19 mouse cellular contexts compared by ENCODE assay signal in genomic region chr4:106703956-106704355, GRCm38 (mm10). TPM values are rescaled to one million over a fixed set of nuclear protein-coding genes. Genes with fewer than 3 reads are reported as not detected.
A peak's percentile ranks its signal among the peaks of the same experiment; 100 is the strongest.
DNase-seq lines count a peak whose midpoint lies in the region; ATAC-seq and TF ChIP-seq lines count a peak whose summit lies in the region.
"Had no signal": no experiment of that assay in that cellular context is flagged by ENCODE, and none has a peak within 500 bp of the region (broad histone marks: within the 10 kb centered on the region; RNA-seq: fewer than 3 reads in every experiment).

No protein-coding gene starts in this region.

- H3K4me3 ChIP-seq in forebrain, embryonic 14.5 days (ENCODE audit: low read depth, low read length), result no peak overlapping the region
- no peak overlapping the region for H3K4me3 ChIP-seq in forebrain, embryonic 12.5 days (replicated peaks)
- no peak overlapping the region for H3K4me3 ChIP-seq in hindbrain, embryonic 16.5 days (ENCODE audit: low read length)
- H3K4me3 ChIP-seq in neural tube, embryonic 15.5 days (replicated peaks), result no peak overlapping the region
- no peak overlapping the region for H3K4me3 ChIP-seq in thymus, adult 2 months (ENCODE audit: control insufficient read depth, insufficient read depth, low read length)
- H3K4me3 ChIP-seq: embryonic facial prominence, embryonic 15.5 days; heart, embryonic 13.5 days; limb, embryonic 13.5 days had no signal

- no peak overlapping the region for H3K4me2 ChIP-seq in forebrain, embryonic 14.5 days (ENCODE audit: low read length)
- H3K4me2 ChIP-seq in forebrain, embryonic 12.5 days, result no peak overlapping the region
- no peak overlapping the region for H3K4me2 ChIP-seq in hindbrain, embryonic 16.5 days (ENCODE audit: low read length)
- H3K4me2 ChIP-seq in neural tube, embryonic 15.5 days, result no peak overlapping the region
- H3K4me2 ChIP-seq: embryonic facial prominence, embryonic 15.5 days; heart, embryonic 13.5 days; limb, embryonic 13.5 days had no signal

- WGBS in forebrain, embryonic 14.5 days, result 78% methylated on average over 10 of the region's 10 CpGs
- WGBS in forebrain, embryonic 12.5 days, result 86% methylated on average over 10 of the region's 10 CpGs
- WGBS in hindbrain, embryonic 16.5 days, result 71% methylated on average over 10 of the region's 10 CpGs
- WGBS in neural tube, embryonic 15.5 days, result 76% methylated on average over 10 of the region's 10 CpGs
- 86% methylated on average over 10 of the region's 10 CpGs for WGBS in thymus, adult 2 months

- TF ChIP-seq POLR2A in thymus, adult 2 months (IDR thresholded peaks at IDR 0.05; ENCODE audit: control insufficient read depth, extremely low read depth, insufficient read depth, low read length, poor library complexity), result no peak

- no peaks in the 10 kb centered on the region for H3K36me3 ChIP-seq in forebrain, embryonic 14.5 days (ENCODE audit: control insufficient read depth, insufficient read depth, low read length)
- no peaks in the 10 kb centered on the region for H3K36me3 ChIP-seq in forebrain, embryonic 12.5 days (replicated peaks)
- no peaks in the 10 kb centered on the region for H3K36me3 ChIP-seq in hindbrain, embryonic 16.5 days (ENCODE audit: control insufficient read depth, insufficient read depth, low read length)
- H3K36me3 ChIP-seq in neural tube, embryonic 15.5 days, result no peaks in the 10 kb centered on the region
- no peaks in the 10 kb centered on the region for H3K36me3 ChIP-seq in thymus, adult 2 months (ENCODE audit: control insufficient read depth, insufficient read depth, low read length)
- H3K36me3 ChIP-seq: embryonic facial prominence, embryonic 15.5 days; heart, embryonic 13.5 days; limb, embryonic 13.5 days had no signal

- H3K27me3 ChIP-seq in forebrain, embryonic 14.5 days (replicated peaks; ENCODE audit: control insufficient read depth, insufficient read depth, low read length), result no peaks in the 10 kb centered on the region
- H3K27me3 ChIP-seq in forebrain, embryonic 12.5 days, result peaks cover 15% of the 10 kb centered on the region
- no peaks in the 10 kb centered on the region for H3K27me3 ChIP-seq in hindbrain, embryonic 16.5 days (replicated peaks; ENCODE audit: control insufficient read depth, insufficient read depth, low read length)
- no peaks in the 10 kb centered on the region for H3K27me3 ChIP-seq in neural tube, embryonic 15.5 days (replicated peaks)
- H3K27me3 ChIP-seq in thymus, adult 2 months (ENCODE audit: control insufficient read depth, insufficient read depth, low read length), result no peaks in the 10 kb centered on the region
- H3K27me3 ChIP-seq: embryonic facial prominence, embryonic 15.5 days; Patski had no signal

- ATAC-seq in forebrain, embryonic 14.5 days, result no peak
- ATAC-seq in forebrain, embryonic 12.5 days (ENCODE audit: low FRiP score), result no peak
- ATAC-seq in hindbrain, embryonic 16.5 days, result no peak; the same call in 1 of the 2 replicates
- no peak for ATAC-seq in neural tube, embryonic 15.5 days (ENCODE audit: low FRiP score)
- ATAC-seq: Patski had no signal

- H3K4me1 ChIP-seq in forebrain, embryonic 14.5 days (ENCODE audit: control insufficient read depth, insufficient read depth, low read length), result peaks cover 27% of the 10 kb centered on the region
- peaks cover 33% of the 10 kb centered on the region for H3K4me1 ChIP-seq in forebrain, embryonic 12.5 days
- peaks cover 32% of the 10 kb centered on the region for H3K4me1 ChIP-seq in hindbrain, embryonic 16.5 days (ENCODE audit: control insufficient read depth, insufficient read depth, low read depth, low read length)
- peaks cover 48% of the 10 kb centered on the region for H3K4me1 ChIP-seq in neural tube, embryonic 15.5 days
- H3K4me1 ChIP-seq in thymus, adult 2 months (replicated peaks; ENCODE audit: control insufficient read depth, insufficient read depth, low read length), result no peaks in the 10 kb centered on the region

- no peaks in the 10 kb centered on the region for H3K9me3 ChIP-seq in forebrain, embryonic 14.5 days (replicated peaks; ENCODE audit: control insufficient read depth, low read length)
- no peaks in the 10 kb centered on the region for H3K9me3 ChIP-seq in forebrain, embryonic 12.5 days
- no peaks in the 10 kb centered on the region for H3K9me3 ChIP-seq in hindbrain, embryonic 16.5 days (ENCODE audit: control insufficient read depth, low read length)
- H3K9me3 ChIP-seq in neural tube, embryonic 15.5 days (replicated peaks), result no peaks in the 10 kb centered on the region
- H3K9me3 ChIP-seq: embryonic facial prominence, embryonic 15.5 days; heart, embryonic 13.5 days; limb, embryonic 13.5 days had no signal

- no peak for TF ChIP-seq CTCF in thymus, adult 2 months (IDR thresholded peaks at IDR 0.05; ENCODE audit: borderline replicate concordance, control insufficient read depth, extremely low read depth, insufficient read depth, low read length, poor library complexity)

- H3K9ac ChIP-seq in forebrain, embryonic 14.5 days (ENCODE audit: low read length), result no peak overlapping the region
- no peak overlapping the region for H3K9ac ChIP-seq in forebrain, embryonic 12.5 days
- no peak overlapping the region for H3K9ac ChIP-seq in hindbrain, embryonic 16.5 days (ENCODE audit: low read depth, low read length)
- no peak overlapping the region for H3K9ac ChIP-seq in neural tube, embryonic 15.5 days (replicated peaks)
- H3K9ac ChIP-seq: embryonic facial prominence, embryonic 15.5 days; heart, embryonic 13.5 days; limb, embryonic 13.5 days had no signal

- peak overlapping the region; percentile 68; the same call in 1 of the 2 replicates for H3K27ac ChIP-seq in forebrain, embryonic 14.5 days (ENCODE audit: low read depth, low read length)
- H3K27ac ChIP-seq in forebrain, embryonic 12.5 days, result no peak overlapping the region
- H3K27ac ChIP-seq in hindbrain, embryonic 16.5 days (ENCODE audit: low read depth, low read length), result peak overlapping the region; percentile 67
- peak overlapping the region; percentile 75 for H3K27ac ChIP-seq in neural tube, embryonic 15.5 days (replicated peaks)
- no peak overlapping the region for H3K27ac ChIP-seq in thymus, adult 2 months (ENCODE audit: control insufficient read depth, insufficient read depth, low read length)
- H3K27ac ChIP-seq: embryonic facial prominence, embryonic 15.5 days; heart, embryonic 13.5 days; limb, embryonic 13.5 days had no signal

- DNase-seq in forebrain, embryonic 14.5 days (ENCODE audit: low spot score), result no peak
- peak; percentile 18 for DNase-seq in lung, postnatal 10 days
- no peak for DNase-seq in lung, postnatal 4 days
- no peak for DNase-seq in gastrocnemius, adult 18-20 months (ENCODE audit: low spot score)
- DNase-seq in thymus, adult 2 months, result no peak
- DNase-seq: B cell, adult 2 months; heart, postnatal 4 days had no signal

RNA-seq across cellular contexts. Expression of gene Ttc4, which starts 25.2 kb away (rescaled TPM):
- polyA plus RNA-seq in forebrain, embryonic 14.5 days (2014; fragmentation: Nextera tagmentation; extraction: Ambion mirVana), result 106 and 107 TPM in 2 replicates
- 96.2 and 98.8 TPM in 2 replicates for polyA plus RNA-seq in forebrain, embryonic 12.5 days (2016; fragmentation: Nextera tagmentation; extraction: Ambion mirVana)
- 140 and 152 TPM in 2 replicates for polyA plus RNA-seq in hindbrain, embryonic 16.5 days (2015; fragmentation: Nextera tagmentation; extraction: Ambion mirVana)
- 134 and 149 TPM in 2 replicates for polyA plus RNA-seq in neural tube, embryonic 15.5 days (2015; fragmentation: Nextera tagmentation; extraction: Ambion mirVana)
- total RNA-seq in gastrocnemius, adult 18-20 months (2021), result 10 to 100 TPM; 26.1 to 27.5 TPM
- 72.0 and 87.8 TPM in 2 replicates for polyA plus RNA-seq in thymus, adult 2 months (2012; rRNA removed)

RNA-seq across cellular contexts. Expression of gene Mroh7, which starts 26.8 kb away (rescaled TPM):
- 0.09 and 0.18 TPM in 2 replicates for polyA plus RNA-seq in forebrain, embryonic 14.5 days (2014; fragmentation: Nextera tagmentation; extraction: Ambion mirVana)
- polyA plus RNA-seq in forebrain, embryonic 12.5 days (2016; fragmentation: Nextera tagmentation; extraction: Ambion mirVana), result 0.14 and 0.28 TPM in 2 replicates
- 0.41 and 1.2 TPM in 2 replicates for polyA plus RNA-seq in hindbrain, embryonic 16.5 days (2015; fragmentation: Nextera tagmentation; extraction: Ambion mirVana)
- 0.33 and 0.38 TPM in 2 replicates for polyA plus RNA-seq in neural tube, embryonic 15.5 days (2015; fragmentation: Nextera tagmentation; extraction: Ambion mirVana)
- total RNA-seq in gastrocnemius, adult 18-20 months (2021), result under 1 TPM; 0.09 to 0.50 TPM
- 0.22 and 0.27 TPM in 2 replicates for polyA plus RNA-seq in thymus, adult 2 months (2012; rRNA removed)
- total RNA-seq: common myeloid progenitor, adult 5-6 weeks; monocyte, adult 5-6 weeks had no signal

RNA-seq across cellular contexts. Expression of gene Fam151a, which starts 29.7 kb away (rescaled TPM):
- not detected in 2 replicates for polyA plus RNA-seq in forebrain, embryonic 14.5 days (2014; fragmentation: Nextera tagmentation; extraction: Ambion mirVana)
- not detected in 2 replicates for polyA plus RNA-seq in forebrain, embryonic 12.5 days (2016; fragmentation: Nextera tagmentation; extraction: Ambion mirVana)
- not detected in 2 replicates for polyA plus RNA-seq in hindbrain, embryonic 16.5 days (2015; fragmentation: Nextera tagmentation; extraction: Ambion mirVana)
- 0.10 TPM in 1 of 2 replicates, not detected in the other for polyA plus RNA-seq in neural tube, embryonic 15.5 days (2015; fragmentation: Nextera tagmentation; extraction: Ambion mirVana)
- not detected for total RNA-seq in gastrocnemius, adult 18-20 months (2021)
- 0.52 and 1.2 TPM in 2 replicates for polyA plus RNA-seq in thymus, adult 2 months (2012; rRNA removed)
- total RNA-seq: common myeloid progenitor, adult 5-6 weeks; gastrocnemius, postnatal 4 days; left cerebral cortex, adult 18-20 months; monocyte, adult 5-6 weeks had no signal
- polyA plus RNA-seq: frontal cortex, adult 2 months; Patski had no signal

RNA-seq across cellular contexts. Expression of gene Pars2, which starts 53.1 kb away (rescaled TPM):
- 11.7 and 12.7 TPM in 2 replicates for polyA plus RNA-seq in forebrain, embryonic 14.5 days (2014; fragmentation: Nextera tagmentation; extraction: Ambion mirVana)
- polyA plus RNA-seq in forebrain, embryonic 12.5 days (2016; fragmentation: Nextera tagmentation; extraction: Ambion mirVana), result 11.2 and 15.9 TPM in 2 replicates
- 9.3 and 10.8 TPM in 2 replicates for polyA plus RNA-seq in hindbrain, embryonic 16.5 days (2015; fragmentation: Nextera tagmentation; extraction: Ambion mirVana)
- 8.8 and 10.1 TPM in 2 replicates for polyA plus RNA-seq in neural tube, embryonic 15.5 days (2015; fragmentation: Nextera tagmentation; extraction: Ambion mirVana)
- total RNA-seq in gastrocnemius, adult 18-20 months (2021), result 1 to 10 TPM; 2.4 to 3.4 TPM
- 16.3 and 17.3 TPM in 2 replicates for polyA plus RNA-seq in thymus, adult 2 months (2012; rRNA removed)

Comparison
In these comparisons a context has a peak if more than half of its experiments do, and no peak if none do; other contexts are left out.
1. H3K27ac ChIP-seq: peak in forebrain, embryonic 14.5 days (single experiment), hindbrain, embryonic 16.5 days (single experiment) and neural tube, embryonic 15.5 days (single experiment); none in forebrain, embryonic 12.5 days (single experiment) and thymus, adult 2 months (single experiment).